Mouse (Mus musculus) heart, adult 9 months (tissue): ENCODE measurements around the gene Cbl.
A peak's percentile ranks its signal among the peaks of the same experiment; 100 is the strongest.

ENCODE experiments used
- DNase-seq, 2 experiments: peaks; one replicate each; pipeline ENCODE4 v3.0.0; 2022; ENCODE audit warnings: low spot score in 2 of 2

Cbl gene

DNA sequence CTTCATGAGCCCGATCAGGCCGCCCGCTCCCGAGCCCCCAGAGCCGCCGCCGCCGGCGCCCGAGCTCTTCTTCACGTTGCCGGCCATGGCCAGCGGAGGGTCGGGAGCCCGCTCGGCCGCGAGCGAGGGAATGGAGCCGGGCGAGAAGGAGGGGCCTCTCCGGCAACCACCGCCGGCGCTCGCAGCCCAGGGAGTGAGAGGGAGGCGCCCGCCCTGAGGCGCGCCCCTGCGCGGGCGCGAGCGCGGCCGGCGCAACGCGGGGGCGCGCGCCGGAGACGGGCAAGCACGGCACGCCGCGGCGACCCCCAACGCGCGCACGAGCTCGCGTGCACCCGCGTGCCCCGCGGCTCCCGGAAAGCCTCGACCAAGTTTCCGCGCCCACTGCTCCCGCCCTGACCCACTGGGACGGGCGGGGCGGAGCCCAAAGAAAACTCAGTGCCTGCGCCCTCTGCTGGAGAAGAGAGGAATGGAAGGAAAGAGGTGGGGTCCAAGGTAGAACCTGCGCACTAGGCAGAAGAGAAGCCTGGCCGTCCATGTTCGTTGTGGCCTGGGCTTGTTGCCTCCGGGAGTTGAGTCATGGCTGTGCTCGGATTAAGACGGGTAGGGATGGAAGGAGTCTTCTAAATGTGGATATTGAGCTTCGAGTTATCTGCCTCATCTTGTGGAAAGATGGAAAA lies at the start of gene Cbl:
Cbl (minus strand) TSS at position 248 of the 677 bp plus-strand sequence.
- DNase-seq = peak; percentile 99

DNA sequence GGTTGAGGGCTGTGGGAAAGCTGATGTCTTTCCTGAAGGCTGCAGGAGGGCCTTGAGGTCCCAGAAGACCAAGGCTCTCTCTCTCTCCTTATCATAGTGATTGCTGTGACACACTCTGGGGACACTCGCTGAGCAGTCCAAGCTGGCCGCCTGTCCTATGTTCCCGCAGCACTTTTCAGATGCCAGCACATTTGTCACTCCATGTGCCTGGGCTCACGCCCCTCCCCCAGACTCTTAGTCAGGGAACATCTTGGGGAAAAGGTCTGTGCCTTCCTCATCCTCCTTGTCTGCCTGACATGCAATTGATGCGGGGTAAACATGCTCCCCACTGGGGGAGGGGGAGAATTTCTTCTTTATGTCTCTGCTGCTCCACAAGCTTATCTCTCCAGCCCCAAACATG lies 49.3 kb upstream of the Cbl start:
- no peak for DNase-seq

DNA sequence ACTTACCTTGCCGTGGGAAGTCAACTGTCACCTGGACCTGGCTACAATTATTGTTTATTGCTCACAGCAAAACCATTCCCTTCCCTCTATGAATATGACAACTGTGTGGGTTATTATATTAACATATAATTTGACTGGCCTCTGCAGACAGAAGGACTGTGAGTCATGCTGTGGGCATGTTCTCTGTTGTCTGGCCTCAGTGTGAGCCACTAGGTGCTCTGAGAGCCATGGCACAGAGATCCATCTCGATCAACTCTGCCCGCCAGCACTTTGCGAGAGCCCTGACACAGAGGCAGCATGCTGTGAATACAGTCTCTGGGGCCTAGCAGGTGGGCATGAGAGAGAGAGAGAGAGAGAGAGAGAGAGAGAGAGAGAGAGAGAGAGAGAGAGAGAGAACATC lies 36.1 kb upstream of the Cbl start:
- DNase-seq = no peak

DNA sequence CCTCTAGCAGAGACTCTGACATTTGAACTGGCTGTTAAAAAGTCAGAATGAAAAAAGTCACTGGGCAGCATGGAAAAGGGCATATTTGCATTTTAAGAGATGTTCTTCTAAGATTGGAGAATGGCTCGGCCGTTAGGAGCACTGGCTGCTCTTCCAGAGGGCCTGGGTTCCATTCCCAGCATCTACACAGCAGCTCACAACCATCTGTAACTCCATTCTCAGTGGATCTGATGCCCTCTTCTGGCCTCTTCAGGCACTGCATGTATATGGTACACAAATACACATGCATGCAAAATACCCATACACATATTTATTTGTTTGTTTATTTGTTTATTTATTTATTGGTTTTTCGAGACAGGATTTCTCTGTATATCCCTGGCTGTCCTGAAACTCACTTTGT lies 35.2 kb upstream of the Cbl start:
- DNase-seq = peak in 1 of 2 experiments; percentile 28

DNA sequence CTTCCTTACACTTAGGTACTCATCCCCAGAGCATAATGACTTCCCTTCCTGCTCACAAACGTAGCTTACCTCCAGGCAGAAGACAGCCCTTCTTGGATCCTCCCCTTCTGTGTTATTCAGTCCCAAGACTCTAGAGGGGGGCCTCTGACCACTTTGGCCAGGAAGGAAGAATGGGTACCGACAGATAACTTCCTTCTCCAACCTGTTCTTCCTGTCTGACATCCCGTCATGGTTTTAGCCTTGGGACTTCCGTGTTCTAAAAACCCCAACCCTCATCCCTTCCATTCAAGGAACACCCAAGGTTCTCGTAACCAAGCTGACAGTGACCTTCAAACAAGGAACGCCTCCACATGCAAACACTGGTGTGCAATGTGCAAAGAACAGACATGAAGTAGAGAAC lies 34.6 kb upstream of the Cbl start, which contains the start of gene Nlrx1:
Nlrx1 (minus strand) TSS at position 168 of the 400 bp plus-strand sequence.
- peak in 1 of 2 experiments; percentile 11 for DNase-seq

DNA sequence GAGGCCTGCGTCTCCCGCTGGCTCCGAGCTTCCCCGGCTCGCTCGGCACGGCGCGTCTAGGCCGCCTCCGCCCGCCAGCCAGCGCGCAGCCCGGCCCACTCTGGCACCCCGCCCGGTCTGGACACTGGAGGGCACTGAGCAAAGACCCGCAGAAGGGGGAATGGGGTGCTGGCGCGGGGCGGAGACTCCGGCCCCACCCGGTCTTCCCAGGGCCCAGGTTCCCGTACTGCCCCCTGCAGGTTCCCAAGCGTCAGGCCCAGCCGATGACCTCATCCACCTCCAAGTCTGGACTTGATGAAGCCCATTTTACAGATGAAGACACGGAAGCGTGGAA lies 34.1 kb upstream of the Cbl start:
- DNase-seq = peak; percentile 84 to 88

DNA sequence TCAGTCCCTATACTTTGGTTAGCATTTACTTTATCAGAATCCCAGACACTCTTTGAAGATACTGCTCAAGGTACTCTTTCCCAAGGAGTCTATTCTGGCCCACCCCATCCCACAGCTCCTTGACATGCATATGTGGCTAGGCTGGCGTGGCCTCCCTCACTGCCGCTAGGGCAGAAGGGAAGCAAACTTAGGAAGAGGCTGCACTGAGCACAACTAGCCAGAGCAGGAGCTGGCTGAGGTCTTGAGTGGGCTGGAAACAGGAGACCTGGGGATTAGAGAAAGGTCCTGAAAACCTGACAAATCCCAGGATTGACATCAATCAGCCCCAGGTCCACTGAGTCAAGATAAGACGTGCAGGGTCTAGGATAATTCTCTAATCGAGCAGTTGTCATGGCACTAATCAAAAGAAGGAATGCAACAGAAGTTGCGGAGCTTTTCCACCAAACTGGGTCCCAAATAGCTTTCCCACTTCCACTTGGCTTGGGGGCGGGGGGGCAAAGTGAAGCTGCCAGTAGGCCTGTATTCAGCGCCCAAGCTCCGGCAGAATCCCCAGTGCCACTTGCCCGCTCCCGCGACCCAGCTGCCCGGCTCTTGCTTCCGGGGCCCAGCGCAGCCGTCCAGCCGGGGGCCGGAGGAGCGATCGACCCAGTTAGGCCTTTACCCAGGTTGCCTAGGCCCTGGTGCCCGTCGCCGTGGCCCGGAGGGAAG lies 33.6 kb upstream of the Cbl start:
- DNase-seq = peak; percentile 17 to 38

DNA sequence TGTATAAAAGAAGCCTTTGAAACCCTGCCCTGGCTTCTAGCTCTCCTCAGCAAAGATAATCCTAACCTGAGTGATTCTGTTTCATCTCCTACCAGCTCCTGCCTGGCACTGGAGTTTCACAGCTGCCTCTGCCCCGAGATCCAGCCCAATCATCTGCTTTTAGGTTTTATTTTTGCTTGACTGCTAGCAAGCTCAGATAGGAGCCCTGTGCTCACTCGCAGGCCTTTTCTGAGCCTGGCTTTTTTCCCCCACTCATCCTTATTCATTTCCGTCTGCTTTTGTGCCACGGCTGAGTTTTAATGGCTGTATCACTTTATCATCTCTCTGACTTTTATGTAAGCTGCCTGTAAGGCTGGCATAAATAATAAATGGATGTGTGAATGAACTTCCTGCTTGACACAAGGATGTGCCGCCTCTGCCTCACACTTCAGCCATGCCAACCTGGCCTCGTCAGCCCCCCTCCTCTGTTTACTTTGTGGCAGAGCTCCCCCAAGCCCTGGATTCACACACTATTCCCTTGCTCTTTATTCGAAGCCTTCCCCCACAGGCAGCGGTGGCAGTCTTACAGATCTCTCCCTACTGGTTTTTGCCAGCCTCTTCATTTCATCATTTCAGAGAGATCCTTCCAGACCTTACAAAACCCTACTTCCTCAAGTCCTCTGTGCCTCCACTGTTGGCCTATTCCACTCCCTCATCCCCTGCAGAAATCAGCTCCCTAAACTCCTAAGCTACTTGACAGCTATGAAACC lies 32.8 kb upstream of the Cbl start:
- no peak for DNase-seq

DNA sequence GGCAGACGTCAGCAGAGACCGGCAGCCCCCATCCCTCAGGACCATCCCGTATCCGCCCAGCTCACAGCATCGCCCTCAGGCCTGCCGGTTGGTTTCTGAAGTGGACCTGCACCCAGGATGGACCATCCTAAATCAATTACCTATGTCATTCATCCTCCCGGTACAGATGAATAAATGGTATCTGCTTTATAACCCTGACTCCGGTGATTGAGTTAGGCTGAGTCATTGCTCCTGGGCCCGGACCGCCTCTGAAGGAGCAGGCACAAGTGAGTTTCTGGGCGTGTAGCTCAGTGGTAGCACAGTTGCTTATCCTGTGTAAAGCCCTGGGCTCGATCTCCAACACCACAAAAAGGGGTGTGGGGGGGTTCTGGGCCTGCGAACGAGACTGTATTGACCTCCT lies 27.5 kb upstream of the Cbl start:
- no peak for DNase-seq

DNA sequence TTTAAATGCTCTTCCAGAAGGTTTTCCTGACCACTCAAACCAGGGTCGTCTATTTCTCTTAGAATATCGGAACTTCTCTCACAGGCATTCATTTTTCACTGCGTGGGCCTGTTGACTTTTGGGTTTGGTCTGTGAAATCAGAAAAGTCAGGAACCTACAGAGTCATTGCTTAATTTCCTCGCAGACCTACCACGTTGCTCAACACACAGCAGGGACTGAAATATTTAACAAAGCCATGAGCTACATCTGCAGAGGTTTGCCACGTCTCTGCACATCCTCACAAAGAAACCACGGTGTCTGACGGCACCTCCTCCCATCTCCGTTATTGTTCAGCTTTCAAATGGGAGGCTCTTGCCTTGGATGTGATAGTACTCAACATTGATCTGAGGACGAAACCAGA lies 25.2 kb upstream of the Cbl start:
- no peak for DNase-seq

DNA sequence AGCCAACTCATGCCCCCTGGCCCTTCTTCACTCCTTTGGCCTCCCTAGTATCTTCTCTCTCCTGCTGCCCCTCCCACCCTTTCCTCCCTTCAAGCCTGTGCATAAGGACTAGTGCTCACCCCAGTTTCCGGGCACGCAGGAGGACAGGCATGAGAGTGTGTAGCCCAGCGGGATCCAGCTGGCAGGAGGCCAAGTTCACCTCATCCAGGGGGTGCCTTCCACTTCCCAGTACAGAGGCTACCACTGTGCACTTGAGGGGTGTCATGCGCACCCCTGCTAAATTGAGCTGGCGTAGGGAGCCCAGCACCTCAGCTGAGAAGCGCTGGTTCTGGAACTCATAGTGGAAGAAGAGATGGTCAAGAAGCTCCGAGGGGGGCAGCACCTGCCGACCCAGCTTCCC lies 22.4 kb upstream of the Cbl start:
- no peak for DNase-seq

DNA sequence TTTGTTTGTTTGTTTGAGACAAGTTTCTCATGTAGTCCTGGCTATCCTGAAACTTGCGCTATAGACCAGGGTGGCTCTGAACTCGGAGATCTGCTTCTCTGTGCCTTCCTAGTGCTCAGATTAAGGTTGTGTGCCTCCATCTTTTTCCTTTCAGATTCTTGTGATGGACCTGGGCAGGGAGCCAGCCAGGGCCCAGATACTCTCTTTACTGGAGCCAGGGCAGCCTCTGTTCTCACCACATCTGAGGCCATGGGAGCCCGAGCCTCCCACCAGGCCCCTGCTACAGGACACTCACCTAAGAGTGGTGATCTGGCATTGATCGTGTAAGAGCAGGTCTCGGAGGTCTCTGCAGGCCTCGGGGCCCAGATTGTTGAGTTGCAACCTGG lies 21.3 kb upstream of the Cbl start:
- DNase-seq = no peak

DNA sequence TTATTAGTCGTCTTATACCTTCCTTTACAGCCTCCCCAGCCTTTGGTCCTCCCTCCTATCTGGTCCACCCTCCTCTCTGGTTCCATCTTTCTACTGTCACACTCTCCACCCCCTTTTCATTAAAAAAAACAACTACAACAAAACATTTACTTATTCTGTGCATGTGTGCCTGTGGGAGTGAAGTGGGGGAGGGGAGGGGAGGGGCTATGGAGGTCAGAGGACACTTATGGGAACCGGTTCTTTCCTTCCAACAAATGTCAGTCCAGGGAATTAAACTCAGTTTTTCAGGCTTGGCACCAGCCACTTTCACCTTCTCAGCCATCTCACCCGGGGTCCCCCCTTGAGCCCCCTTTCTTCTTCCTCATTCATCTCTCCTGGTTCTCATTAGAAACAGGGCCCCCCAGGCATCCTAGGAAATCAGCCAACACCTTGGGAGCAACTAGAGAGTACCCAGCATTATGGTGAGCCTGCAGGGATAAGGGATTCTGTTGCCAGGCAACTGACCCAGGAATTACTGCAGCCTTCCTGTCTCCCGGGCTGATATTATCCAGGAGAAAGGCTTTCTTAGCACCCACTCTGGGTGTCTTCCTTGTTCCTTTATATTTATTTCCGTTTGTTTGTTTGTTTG lies 20.8 kb upstream of the Cbl start:
- no peak for DNase-seq

DNA sequence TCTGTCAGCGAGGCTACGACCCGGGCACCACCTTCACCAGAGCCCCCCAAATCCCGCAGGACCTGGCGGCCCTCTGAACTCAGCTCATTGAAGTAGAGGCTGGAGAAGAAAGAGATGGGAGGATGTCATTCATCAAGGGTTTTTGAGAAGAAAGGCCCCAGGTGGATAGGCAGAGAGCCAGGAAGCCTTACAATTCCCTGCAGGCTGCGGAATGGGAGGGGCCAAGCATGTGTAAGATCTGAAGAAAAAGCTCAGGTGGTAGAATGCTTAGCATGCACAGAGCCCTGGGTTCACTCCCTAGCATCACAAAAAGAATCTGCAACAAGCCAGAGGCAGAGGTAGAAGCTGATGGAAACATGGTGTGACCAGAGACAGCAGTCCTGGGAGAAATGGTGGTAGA lies 19.6 kb upstream of the Cbl start:
- no peak for DNase-seq

DNA sequence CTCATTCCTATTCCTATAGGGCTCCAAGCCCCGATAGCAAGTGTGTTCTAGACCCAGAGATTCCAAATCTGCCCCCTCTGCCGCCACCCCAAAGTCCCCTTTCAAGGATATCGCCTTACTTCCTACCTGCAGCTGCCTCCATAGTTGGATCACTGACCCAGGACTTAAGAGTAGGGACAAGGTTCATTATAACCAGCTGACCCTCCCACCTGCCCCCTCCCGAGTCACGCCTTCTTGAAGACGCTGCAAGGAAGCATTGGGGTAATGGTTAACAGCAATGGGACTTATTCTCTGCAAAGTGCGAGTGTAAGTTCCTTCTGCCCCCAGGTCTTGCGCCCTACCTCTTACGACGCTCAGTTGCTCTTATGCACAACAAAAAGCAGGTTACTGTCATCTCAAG lies 17.5 kb upstream of the Cbl start, which contains the start of gene Pdzd3:
Pdzd3 (minus strand) TSS at position 158 of the 400 bp plus-strand sequence.
- no peak for DNase-seq

DNA sequence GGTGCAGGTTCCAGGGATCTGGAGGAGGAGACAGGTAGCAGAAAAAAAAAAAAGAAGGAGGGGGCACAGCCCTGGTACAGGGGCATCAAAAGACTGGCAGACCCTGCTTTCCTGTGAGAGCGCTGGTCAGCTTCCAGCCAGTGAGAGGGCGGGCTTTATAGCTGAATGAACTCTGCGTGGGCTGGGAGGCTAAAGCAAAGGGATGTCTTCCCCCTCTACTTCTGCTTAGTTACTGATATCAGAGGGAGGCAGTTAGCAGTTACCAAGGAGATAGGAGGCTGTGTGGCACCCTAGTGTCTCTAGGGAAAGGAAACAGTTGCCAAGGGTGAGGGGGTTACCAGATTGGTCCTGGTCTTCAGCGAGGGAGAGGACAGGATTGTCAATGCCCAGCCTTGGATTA lies 16.6 kb upstream of the Cbl start:
- DNase-seq = no peak

DNA sequence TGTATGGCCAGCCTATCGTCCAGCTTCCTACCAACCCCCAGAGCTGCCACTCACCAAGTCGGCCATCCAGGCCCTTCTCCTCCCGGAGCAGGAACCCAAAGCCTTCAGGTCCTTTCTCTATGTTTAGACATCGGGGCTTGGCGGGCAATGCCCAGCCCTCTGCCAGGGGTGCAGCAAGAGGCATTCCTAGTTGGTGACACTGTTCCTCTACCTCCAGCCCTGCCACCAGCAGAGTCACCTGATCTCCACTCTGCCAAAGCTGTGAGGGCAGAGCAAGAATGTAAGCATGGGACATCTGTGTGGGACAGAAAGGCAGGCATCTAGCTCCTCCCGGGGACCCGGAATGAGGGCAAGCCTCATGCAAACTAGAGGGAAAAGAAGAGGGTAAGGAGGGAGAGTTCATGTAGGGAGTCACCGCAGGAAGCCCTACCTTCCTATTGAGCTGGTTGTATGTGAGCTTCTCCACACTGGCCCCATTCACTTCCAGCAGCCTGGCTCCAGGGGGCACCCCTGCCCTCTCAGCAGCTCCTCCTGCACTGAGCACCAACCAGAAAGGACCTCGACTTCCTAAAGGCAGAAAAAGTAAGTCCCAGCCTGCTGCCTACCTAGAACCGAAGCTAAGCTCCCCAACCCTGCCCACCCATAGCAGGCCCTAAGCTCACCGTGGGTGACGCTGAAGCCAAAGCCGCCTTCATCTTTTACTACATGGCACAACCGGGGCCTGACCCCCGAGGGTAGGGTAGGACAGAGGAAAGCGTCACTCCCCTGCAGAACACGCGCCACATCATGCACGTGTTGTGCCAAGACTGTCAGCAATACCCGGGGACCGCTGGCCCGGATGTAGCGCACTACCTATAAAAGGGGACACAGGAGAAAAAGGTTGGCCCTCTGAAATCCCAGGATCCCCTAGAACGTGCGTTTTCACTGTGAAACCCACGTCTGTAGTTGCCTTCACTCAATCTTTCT lies 15.6 kb upstream of the Cbl start:
- peak; percentile 35 to 61 for DNase-seq

DNA sequence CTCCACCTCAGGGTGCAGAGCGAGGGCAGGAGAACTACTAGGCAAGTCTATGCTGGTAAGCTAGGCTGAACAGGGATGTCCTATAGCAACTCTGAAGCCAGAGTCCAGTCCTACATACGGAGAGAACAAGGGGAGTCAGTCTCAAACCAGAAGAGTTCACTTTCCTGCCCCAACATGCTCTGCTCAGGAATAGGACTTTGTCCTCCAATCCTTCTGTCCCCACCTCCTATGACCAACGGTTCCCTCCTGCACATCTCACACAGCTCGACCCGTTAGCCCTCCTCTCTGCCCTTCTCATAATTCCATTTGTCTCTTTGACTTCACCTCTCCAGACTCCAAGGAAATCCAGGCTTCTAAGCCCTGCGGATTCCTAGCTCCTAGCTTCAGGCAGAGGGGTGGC lies 14.1 kb upstream of the Cbl start:
- DNase-seq = no peak

DNA sequence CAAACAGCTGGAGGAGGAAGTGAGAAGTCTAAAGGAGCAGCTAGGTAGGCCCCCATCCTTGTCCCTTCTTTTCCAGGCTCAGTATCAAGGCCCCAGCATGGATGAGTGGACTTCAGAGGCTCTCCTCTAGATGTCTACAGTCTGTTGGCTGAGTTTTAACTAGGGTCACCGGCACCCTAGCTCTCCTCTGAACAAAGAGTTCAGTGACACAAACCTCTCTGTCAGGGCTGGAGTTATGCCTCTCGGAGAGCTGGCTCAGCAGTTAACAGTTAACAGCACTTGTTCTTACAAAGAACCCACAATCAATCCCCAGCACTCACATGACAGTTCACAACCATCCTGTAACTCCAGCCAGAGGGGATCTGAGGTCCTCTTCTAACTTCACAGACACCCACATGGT lies 9.8 kb upstream of the Cbl start:
- DNase-seq = no peak

DNA sequence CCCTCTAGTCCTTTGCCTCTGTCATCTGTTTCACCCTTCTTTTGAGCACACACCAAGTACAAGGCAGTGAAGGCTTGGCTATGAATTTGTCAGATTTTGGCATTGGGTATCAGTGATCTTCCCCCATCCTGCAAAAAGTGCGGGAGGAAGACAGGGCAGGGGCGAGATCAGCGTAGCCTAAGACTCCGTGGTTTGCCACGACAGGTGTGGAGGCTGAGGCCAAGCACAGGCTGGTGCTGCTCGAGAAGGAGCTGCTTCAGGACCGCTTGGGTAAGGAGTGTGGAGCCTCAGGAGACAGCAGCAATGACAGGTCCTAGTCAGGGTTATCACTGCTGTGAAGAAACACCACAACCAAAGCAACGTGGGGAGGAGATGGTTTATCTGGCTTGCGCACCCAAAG lies 7.6 kb upstream of the Cbl start:
- no peak for DNase-seq

DNA sequence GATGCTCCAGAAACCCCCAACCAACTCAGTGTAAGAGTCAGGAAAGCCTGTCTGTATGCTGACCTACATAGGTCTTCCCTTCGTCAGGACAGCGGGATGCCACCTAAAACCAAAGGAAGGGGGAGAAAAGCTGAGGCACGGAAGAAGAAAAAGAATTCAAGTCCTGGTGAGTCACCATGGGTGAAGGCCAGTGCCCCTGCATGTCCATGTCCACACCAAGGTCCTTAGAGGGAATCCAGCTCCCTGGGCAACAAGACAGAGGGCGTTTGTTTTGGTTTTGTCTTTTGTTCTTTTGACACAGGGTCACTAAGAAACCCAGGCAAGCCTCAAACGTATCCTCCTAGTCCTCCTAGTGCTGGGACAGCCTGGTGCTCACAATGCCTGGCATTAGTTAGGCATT lies 7.1 kb upstream of the Cbl start:
- no peak for DNase-seq
